Mouse (Mus musculus) fat pad, adult 2 months (tissue): ENCODE results near the gene Dsn1.

Source experiments
- DNase-seq: peaks from one replicate; pipeline ENCODE4 v3.0.0-alpha.2; 2011; ENCODE audit warnings: low read depth, low spot score; ENCODE audit errors: extremely low read depth

The Dsn1 gene

GRCm38 (mm10) chr2:157027106-157028008 lies 20.4 kb upstream of the Dsn1 start:
- no peak for DNase-seq

GRCm38 (mm10) chr2:157021156-157021555 lies 14.2 kb upstream of the Dsn1 start:
- no peak for DNase-seq

- no peak for DNase-seq
Observed at GRCm38 (mm10) chr2:157019228-157019627, 12.3 kb upstream of the Dsn1 start.

- DNase-seq = no peak
Observed at GRCm38 (mm10) chr2:157016529-157017270, 9.7 kb upstream of the Dsn1 start.

GRCm38 (mm10) chr2:157012341-157012740 lies 5.4 kb upstream of the Dsn1 start:
- DNase-seq = no peak

GRCm38 (mm10) chr2:157010634-157011310 lies 3.8 kb upstream of the Dsn1 start:
- DNase-seq = no peak

- no peak for DNase-seq
Observed at GRCm38 (mm10) chr2:157010121-157010520, 3.2 kb upstream of the Dsn1 start.

- no peak for DNase-seq
Observed at GRCm38 (mm10) chr2:157008509-157008908, 1.6 kb upstream of the Dsn1 start.

GRCm38 (mm10) chr2:157007234-157007596 lies 261 bp upstream of the Dsn1 start:
- DNase-seq = no peak

- DNase-seq = no peak
Observed at GRCm38 (mm10) chr2:157002321-157002720, 4.6 kb downstream of the Dsn1 start.

- DNase-seq = no peak
Observed at GRCm38 (mm10) chr2:156998263-156998662, 8.7 kb downstream of the Dsn1 start.

GRCm38 (mm10) chr2:156996576-156996975 lies 10.4 kb downstream of the Dsn1 start:
- no peak for DNase-seq

GRCm38 (mm10) chr2:156991470-156992319 lies 15.3 kb downstream of the Dsn1 start, which contains the start of gene Ndrg3:
Gene Ndrg3, minus strand, starts transcription at chr2:156992056.
- peak; percentile 76 for DNase-seq

GRCm38 (mm10) chr2:156990727-156991431 lies 16.1 kb downstream of the Dsn1 start:
- DNase-seq = no peak

GRCm38 (mm10) chr2:156987316-156987715 lies 19.6 kb downstream of the Dsn1 start:
- DNase-seq = no peak

GRCm38 (mm10) chr2:156982864-156983263 lies 24.1 kb downstream of the Dsn1 start:
- DNase-seq = no peak

- DNase-seq = no peak
Observed at GRCm38 (mm10) chr2:156981291-156981690, 25.7 kb downstream of the Dsn1 start.

- no peak for DNase-seq
Observed at GRCm38 (mm10) chr2:156980059-156980458, 26.9 kb downstream of the Dsn1 start.

- no peak for DNase-seq
Observed at GRCm38 (mm10) chr2:156976711-156977110, 30.2 kb downstream of the Dsn1 start.

GRCm38 (mm10) chr2:156974967-156975366 lies 32.0 kb downstream of the Dsn1 start:
- no peak for DNase-seq
